Mouse (Mus musculus): ENCODE measurements around the gene Ttll6. TPM values are rescaled to one million over a fixed set of nuclear protein-coding genes. Genes with fewer than 3 reads are reported as not detected.

Ttll6 gene
- not detected for polyA plus RNA-seq (2014; fragmentation: Illumina TruSeq; extraction: RNeasy Lipid Tissue Mini Kit (QIAGEN cat#74804); ENCODE audit: low replicate concordance)

GRCm38 (mm10) chr11:96133239-96133865 is at the start of gene Ttll6:
Gene Ttll6, plus strand, starts transcription at chr11:96133786.

GRCm38 (mm10) chr11:96111751-96112150 is 21.8 kb upstream of the Ttll6 start, which contains the start of gene Calcoco2:
Gene Calcoco2, minus strand, starts transcription at chr11:96111964.

DNA sequence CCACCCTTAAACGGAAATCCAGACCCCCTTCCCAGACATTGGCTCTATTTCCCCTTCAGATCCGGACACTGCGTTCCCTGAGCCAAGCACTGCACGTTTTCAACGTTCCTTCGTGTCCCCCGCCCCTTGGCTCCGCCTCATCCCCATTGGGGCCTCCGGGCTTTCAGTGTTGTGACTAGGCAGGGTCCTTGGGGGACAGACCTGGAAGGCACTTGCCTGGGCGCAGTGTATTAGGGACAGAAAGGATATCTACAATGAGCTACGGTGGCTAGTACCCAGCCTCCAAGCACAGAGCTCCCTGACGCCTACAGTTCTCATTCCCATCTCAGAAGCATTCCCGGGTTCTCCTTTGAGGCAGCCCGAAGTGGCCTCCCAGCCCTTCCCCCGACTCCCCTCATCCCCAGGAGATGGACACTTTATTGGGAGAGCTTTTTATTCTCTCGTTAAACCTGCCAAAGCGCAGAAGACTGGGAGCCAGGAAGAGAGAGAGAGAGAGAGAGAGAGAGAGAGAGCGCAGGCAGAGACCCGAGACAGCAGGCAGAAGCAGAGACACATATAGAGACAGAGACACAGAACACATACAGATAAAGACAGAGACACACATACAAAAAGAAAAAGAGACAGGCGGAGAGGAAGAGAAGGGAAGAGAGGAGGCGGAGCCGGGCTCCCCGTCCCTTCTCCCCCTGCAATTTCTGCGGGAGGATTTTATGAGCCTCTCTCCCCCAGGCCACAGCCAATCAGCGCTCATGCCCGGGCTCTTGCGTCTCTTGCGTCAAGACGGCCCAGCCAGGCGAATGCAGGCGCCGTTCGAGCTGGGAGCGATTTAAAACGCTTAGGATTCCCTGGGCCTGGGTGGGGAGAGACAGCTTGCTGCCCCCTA is 60.2 kb downstream of the Ttll6 start, which contains the start of gene Hoxb13:
Gene Hoxb13 (plus strand): TSS at position 796 of the 880 bp plus-strand sequence.

Other genes with a start within 250 kb of the Ttll6 start
- 312 TPM for gene B4galnt2, start 218.9 kb upstream of the Ttll6 start, polyA plus RNA-seq (2014; fragmentation: Illumina TruSeq; extraction: RNeasy Lipid Tissue Mini Kit (QIAGEN cat#74804); ENCODE audit: low replicate concordance)
- gene Igf2bp1, start 127.8 kb upstream of the Ttll6 start, polyA plus RNA-seq (2014; fragmentation: Illumina TruSeq; extraction: RNeasy Lipid Tissue Mini Kit (QIAGEN cat#74804); ENCODE audit: low replicate concordance) = not detected
- not detected for gene Gip, start 109.2 kb upstream of the Ttll6 start, polyA plus RNA-seq (2014; fragmentation: Illumina TruSeq; extraction: RNeasy Lipid Tissue Mini Kit (QIAGEN cat#74804); ENCODE audit: low replicate concordance)
- 16.2 TPM for gene Snf8, start 98.9 kb upstream of the Ttll6 start, polyA plus RNA-seq (2014; fragmentation: Illumina TruSeq; extraction: RNeasy Lipid Tissue Mini Kit (QIAGEN cat#74804); ENCODE audit: low replicate concordance)
- 16.7 TPM for gene Ube2z, start 68.4 kb upstream of the Ttll6 start, polyA plus RNA-seq (2014; fragmentation: Illumina TruSeq; extraction: RNeasy Lipid Tissue Mini Kit (QIAGEN cat#74804); ENCODE audit: low replicate concordance)
- gene Atp5g1, start 58.1 kb upstream of the Ttll6 start, polyA plus RNA-seq (2014; fragmentation: Illumina TruSeq; extraction: RNeasy Lipid Tissue Mini Kit (QIAGEN cat#74804); ENCODE audit: low replicate concordance) = 2.2 TPM
- not detected for gene Calcoco2, start 21.8 kb upstream of the Ttll6 start, polyA plus RNA-seq (2014; fragmentation: Illumina TruSeq; extraction: RNeasy Lipid Tissue Mini Kit (QIAGEN cat#74804); ENCODE audit: low replicate concordance)
- gene Hoxb13, start 60.5 kb downstream of the Ttll6 start, polyA plus RNA-seq (2014; fragmentation: Illumina TruSeq; extraction: RNeasy Lipid Tissue Mini Kit (QIAGEN cat#74804); ENCODE audit: low replicate concordance) = not detected
- gene Hoxb9, start 137.7 kb downstream of the Ttll6 start, polyA plus RNA-seq (2014; fragmentation: Illumina TruSeq; extraction: RNeasy Lipid Tissue Mini Kit (QIAGEN cat#74804); ENCODE audit: low replicate concordance) = not detected
- gene Hoxb8, start 148.1 kb downstream of the Ttll6 start, polyA plus RNA-seq (2014; fragmentation: Illumina TruSeq; extraction: RNeasy Lipid Tissue Mini Kit (QIAGEN cat#74804); ENCODE audit: low replicate concordance) = not detected
- gene Hoxb7, start 152.8 kb downstream of the Ttll6 start, polyA plus RNA-seq (2014; fragmentation: Illumina TruSeq; extraction: RNeasy Lipid Tissue Mini Kit (QIAGEN cat#74804); ENCODE audit: low replicate concordance) = 1.3 TPM
- 0.56 TPM for gene Hoxb6, start 158.7 kb downstream of the Ttll6 start, polyA plus RNA-seq (2014; fragmentation: Illumina TruSeq; extraction: RNeasy Lipid Tissue Mini Kit (QIAGEN cat#74804); ENCODE audit: low replicate concordance)
- 0.82 TPM for gene Hoxb5, start 169.6 kb downstream of the Ttll6 start, polyA plus RNA-seq (2014; fragmentation: Illumina TruSeq; extraction: RNeasy Lipid Tissue Mini Kit (QIAGEN cat#74804); ENCODE audit: low replicate concordance)
- gene Hoxb4, start 184.5 kb downstream of the Ttll6 start, polyA plus RNA-seq (2014; fragmentation: Illumina TruSeq; extraction: RNeasy Lipid Tissue Mini Kit (QIAGEN cat#74804); ENCODE audit: low replicate concordance) = 3.3 TPM
- 5.1 TPM for gene Hoxb3, start 189.5 kb downstream of the Ttll6 start, polyA plus RNA-seq (2014; fragmentation: Illumina TruSeq; extraction: RNeasy Lipid Tissue Mini Kit (QIAGEN cat#74804); ENCODE audit: low replicate concordance)
- gene Hoxb2, start 216.7 kb downstream of the Ttll6 start, polyA plus RNA-seq (2014; fragmentation: Illumina TruSeq; extraction: RNeasy Lipid Tissue Mini Kit (QIAGEN cat#74804); ENCODE audit: low replicate concordance) = 4.3 TPM
- not detected for gene Hoxb1, start 232.0 kb downstream of the Ttll6 start, polyA plus RNA-seq (2014; fragmentation: Illumina TruSeq; extraction: RNeasy Lipid Tissue Mini Kit (QIAGEN cat#74804); ENCODE audit: low replicate concordance)

All from small intestine, adult 10 weeks (tissue).